Mouse (Mus musculus) CD4-positive, CD25-positive, alpha-beta regulatory T cell, adult 2 months (primary cell): ENCODE measurements at regions not wholly inside any gene's neighbourhood (a gene's known extent, or its start where the extent isn't known, plus 50 kb on each side); places are given as distances from the start of the nearest gene placed in this dataset.
"Not testable (repeated sequence)": the region's sequence is repeated elsewhere in the genome, so short reads cannot be mapped to it uniquely, and the experiment has no call there.

ENCODE experiments used
- DNase-seq: peaks from one replicate; pipeline ENCODE4 v3.0.0-alpha.2; 2012; ENCODE audit warnings: low read depth, low spot score

DNA sequence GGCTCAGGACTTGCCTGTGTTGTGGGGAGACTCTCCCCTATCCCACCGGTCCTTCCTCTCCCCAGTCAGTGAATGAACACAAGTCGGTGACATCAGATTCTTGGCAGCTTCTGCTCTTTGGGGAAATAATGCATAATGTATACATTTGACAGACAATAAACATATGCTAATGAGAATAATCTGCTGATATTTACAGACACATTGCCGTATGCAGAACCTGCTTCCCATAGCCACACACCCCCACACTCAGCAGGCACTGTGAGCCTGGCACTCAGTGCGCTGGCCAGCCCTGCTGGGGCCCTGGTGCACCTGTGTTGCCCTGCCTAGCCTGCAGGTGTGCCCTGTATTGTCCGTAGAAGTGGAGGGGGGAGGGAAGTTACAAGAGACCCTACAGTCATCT, 215.5 kb downstream of the Matn1 start:
- DNase-seq, result no peak

DNA sequence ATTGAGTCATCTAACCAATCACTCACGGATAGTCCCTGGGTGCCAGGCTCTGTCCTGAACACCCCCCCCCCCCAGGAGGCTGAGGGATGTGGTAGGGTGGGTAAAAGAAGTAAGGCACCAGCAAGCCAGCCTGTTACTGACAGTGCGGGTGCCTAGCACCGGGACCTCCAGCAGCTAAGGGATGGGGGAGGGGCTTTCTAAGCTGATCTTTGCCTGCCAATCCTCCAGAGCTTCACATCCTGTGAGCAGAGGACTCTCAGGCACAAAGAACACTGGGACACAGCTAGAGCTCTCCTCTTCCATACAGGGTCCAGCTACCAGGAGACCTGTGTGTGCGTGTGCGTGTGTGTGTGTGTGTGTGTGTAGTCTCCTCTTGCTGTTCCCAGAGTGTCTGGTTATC, 215.9 kb downstream of the Matn1 start:
- DNase-seq, result no peak

DNA sequence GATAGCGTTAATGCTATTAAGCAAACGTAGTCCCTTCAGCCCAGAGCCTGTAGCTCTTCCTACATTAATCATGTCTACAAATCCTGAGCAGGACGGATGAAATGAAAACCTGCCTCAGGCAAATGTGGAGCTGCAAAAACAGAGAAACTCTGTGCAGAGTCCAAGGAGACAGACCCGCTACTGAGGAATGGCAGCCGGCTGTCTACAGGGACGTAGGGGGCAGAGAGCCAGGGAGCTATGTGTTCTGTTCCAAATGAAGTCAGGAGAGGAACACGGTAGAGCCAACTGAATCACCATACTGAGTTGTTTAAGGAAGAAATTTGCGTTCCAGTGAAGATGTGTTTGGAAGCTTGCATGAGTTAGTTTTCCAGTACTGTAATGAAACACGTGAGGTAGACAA, 217.3 kb downstream of the Matn1 start:
- DNase-seq, result no peak

DNA sequence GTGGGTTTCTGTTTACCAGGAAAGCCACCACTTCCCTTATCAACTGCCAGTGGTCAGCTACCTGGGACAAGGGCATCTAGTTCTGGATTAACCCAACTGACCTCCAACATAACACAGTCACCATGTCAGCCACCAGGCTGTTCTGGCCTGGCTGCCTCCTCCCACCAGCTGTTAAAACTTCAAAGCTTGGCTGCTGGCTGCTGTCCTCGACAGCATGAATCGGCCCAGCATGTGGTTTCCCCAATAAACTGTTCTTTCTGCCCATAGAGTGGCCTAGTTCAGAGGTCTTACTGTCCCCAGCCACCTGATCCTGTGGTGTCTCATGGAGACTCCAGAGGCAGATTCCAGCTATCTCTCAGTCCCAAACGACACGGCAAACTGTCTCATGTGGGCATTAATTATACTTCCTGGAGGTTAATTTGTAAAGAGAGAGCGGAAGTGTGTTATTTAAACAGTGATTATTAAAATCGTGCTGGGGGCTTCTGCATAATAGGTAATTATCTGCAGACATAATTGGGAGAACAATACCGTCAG, 219.7 kb downstream of the Matn1 start:
- DNase-seq, result no peak

DNA sequence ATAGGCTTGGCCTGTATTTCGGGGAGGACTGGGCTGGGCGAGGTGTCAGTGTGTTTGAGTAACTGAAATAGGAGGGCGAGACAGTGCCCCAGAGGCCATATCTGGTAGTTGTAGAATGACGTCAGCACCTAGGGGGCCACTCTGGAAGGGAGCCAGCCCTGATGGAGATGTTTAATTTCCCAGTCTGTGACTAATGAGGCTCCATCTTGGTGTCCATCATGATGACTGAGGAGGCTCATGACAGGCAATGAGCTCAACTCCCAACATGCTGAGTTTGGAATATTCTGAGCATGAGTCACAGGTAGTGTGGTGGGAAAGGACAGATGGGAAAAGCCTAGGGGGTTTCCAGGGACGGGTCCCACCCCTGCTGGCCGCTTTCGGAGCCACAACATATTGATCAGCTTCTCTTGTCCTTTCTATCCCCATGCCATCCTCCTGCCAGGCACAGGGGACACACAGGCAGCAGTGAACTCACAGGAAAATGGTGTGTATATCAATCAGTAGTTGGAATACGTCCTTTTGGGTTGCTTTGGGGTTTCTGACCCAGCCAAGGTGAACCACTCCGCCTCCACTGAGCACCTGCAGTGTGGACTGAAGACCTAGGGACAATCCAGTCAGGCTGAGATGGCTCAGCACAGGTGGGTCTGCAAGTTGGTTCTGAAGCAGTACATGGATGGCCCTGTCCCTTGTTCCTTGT, 222.5 kb downstream of the Matn1 start:
- DNase-seq, result no peak

DNA sequence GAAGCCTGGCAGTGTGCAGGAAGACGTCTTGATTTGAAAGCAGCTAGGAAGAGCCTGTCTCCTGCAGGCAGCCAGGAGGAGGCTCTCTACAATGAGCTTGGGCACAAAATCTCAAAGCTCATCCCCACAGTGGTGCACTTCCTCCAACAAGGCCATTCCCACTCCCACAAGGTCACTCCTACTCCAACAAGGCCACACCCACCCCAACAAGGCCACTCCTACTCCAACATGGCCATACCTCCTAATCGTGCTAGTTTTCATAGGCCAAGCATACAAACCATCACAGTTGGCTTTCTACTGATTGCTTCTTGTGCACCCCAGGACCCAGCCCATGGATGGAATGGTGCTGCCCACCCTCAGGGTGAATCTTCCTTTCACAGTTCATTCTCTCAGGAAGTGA, 223.7 kb downstream of the Matn1 start:
- DNase-seq, result no peak

DNA sequence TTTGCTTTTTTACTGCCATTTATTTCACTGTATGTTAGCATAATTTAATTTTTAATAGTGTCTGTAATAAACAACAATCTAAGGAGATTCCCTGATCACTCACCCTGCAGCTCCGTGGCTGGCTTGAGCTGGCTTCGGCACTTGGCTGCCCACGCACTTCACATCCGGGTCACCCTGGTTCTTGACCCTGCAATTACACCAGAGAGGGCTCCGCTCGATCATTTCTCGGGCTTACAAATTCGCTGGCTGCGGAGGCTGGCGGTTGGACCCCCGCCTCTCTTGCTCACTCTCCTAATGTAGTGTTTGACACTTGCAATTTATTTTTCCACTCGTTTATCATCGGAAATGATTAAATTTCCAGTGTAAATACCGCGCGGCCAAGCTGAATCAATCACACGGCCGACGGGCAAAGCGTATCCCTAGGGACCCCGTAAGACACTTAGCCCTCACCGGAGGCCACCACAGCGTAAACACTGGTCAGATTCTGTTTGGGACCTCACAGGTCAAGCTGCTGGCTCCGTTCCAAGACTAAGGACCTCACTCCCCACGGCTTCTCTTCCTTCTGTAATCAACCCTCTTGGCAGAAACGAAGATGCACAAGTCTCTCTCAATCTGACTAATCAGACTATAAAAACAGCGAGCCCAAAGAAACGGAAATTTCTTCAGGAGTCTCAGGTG, 229.7 kb downstream of the Matn1 start:
- DNase-seq, result no peak

DNA sequence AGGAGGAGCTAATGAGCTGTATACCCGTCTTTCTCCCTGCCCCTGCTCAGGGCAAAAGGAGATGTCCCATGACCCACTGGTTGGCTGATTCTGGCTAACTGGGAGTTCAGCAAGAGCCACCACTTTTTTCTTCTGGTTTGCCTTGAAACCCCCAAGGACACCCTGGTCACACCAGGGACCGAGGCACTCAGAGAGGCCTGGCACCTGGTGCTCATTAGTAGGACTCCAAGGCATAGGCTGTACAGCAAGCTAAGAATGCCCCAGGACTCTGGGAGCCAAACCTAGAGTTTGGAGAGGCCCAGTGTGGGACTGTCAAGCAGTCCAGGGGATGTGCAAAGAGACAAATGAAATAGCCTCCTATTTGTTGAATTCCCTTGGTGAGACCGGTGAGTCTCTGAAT, 232.5 kb downstream of the Matn1 start:
- DNase-seq, result no peak

DNA sequence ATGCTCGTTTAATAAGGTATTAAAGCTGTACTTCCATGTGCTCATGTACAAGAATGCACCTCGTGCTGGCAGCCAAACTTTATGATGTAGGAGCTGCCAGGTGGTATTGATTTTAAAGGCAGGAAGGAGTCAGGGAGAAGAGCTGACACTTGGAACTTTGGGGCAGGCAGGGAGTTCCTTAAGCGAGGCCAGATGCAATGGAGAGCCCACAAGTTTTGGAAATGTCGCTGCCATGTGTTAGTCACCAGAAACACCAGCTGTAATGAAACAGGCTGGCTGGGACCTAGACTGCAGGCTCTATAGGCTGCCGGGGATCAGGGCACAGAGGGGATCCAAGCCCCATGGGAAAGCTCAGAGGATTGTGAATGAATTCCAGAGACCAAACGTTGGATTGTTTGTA, 233.7 kb downstream of the Matn1 start:
- no peak for DNase-seq

DNA sequence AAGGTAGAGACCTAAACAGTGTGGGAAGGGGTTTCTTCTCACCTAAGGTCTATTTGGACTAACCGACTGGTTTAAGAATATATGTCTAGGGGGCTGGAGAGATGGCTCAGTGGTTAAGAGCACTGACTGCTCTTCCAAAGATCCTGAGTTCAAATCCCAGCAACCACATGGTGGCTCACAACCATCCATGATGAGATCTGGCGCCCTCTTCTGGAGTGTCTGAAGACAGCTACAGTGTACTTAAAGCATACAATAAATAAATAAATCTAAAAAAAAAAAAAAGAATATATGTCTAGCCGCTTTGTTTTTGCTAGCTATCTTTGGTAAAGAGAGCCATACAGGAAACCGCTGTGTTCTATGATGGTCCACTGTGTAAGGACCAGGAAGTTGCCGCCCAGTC, 234.5 kb downstream of the Matn1 start:
- DNase-seq, result not testable (repeated sequence)

DNA sequence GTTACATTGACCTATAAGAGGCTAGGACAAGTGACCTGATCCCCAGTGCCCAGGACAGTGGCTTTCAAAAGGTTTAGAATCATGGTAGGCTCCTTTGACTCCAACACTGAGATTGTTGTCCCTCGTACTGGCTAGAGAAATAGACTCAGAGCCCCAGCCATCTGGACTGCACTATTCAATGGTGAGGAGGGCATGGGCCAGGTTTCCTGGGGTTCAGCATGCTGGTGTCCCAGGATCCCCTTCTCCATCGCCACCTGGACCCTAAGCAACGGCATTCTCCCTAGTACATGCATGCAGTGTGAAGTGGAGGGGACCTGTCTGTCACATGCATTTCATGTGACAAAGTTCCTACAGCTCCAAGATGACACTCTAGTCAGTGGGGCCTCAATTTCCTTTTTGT, 243.9 kb downstream of the Matn1 start:
- DNase-seq, result no peak

DNA sequence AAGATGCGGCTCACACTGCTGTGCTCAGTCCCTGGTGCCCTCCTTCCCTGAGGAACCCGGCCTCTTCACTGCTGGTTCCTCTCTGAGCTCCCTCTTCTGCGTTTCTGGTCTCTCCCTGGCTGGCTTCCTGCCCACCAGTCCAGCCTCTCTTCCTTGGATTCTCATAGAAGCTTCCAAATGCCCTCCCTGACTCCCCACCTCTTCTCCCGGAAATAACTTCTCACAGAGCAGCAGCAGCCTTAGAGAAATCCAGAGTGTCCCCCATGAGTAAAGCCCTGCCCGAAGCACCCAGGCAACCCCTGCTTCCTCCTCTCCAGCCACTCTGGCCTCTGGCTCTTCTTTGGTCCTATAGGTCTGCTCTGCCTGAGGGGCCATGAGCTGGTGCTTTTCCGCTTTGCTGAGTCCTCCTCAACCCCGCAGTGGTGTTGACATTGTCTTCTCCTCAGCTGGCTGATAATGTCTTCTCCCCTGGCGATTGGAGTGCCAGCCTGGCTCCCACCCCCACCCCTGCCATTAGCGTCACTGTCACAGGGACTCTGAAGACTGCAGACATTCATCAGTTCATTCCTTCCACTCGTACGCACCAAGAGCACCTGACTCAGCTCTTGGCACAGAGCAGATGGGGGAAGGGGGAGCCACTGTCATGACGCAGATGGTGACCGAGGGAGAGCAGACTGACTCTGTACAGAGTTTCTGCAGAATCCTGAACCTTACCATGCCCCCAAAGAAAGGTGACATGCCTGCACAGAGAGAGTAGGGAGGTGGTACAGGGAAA, 247.1 kb downstream of the Matn1 start:
- DNase-seq, result no peak

DNA sequence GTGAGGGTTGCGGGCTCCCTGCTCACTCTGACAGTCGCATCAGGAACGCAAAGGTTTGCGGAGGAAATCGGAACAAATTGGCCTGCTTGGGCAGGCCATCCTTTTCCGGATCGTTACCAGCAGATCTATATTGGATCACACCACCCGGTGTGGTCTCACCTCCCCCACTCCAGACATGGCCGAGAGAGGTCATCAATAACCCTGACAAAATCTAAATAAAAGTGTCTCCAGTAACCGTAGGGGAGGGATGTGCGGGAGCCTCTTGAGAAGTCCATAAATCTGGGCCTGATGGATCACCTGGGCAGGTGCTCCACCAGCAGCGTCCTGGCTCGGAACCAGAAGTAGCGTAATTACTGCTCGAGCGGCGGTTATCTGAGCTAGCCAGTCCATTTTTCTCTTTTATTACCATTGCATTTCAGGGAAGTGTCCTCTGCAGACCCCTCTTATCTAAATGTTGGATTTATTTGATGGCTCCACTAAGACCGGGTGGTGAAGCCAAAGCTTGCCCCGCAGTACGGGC, 249.8 kb downstream of the Matn1 start:
- DNase-seq, result no peak

DNA sequence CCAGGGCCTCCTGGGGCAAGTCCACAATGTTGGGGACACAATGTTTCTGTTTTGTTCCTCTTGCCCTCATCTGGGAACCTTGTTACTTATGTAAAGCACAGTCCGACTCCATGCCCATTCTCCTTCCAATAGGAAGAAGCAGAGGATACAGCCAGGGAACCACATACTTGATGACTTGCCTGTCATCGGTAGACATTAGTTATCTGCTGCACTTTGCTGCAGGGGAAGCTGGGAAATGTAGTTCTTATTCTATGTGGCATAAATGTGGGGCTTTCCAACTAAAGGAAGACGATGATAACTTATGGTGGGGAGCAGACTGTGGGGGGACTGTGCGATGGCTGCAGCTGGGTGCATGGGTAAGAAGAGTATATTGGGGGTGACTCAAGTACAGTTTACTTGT, 252.0 kb downstream of the Matn1 start:
- no peak for DNase-seq

DNA sequence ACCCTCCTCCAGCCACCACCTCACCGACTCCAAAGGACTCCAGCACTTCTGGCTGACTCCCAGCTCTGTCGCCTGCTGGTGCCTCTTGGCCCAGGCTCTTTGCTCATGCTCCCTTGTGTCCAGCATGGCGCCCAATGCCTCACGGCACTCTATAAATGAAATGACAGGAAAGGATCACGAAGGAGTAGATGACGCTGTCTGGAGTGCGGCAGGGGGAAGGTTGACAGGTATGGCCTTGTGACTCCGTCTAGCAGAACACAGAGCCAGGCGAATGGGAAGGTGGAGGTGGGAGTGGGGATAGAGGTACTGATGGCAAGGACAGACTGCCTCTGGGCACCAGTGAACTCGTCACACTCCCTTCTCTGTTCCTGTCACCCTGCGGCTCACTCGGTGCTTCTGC, 259.5 kb downstream of the Matn1 start:
- DNase-seq, result no peak

DNA sequence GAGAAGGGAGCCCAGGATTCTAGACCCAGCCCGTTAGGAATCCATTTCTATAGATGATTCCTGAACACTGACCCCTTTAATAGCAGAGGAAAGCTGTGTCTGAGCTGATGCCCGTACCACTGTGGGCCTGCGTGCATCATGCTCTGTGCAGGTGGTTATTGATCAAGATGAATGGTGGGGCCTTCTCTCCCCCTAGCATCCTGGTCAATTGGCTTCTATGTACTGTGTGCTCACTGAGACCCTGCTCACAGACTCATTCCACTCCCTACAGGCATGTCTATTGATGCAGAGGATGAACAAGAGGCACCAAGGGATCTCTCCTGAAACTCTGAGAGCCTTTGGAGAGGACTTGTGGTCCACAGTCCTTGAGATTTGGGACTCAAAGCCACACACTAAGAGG, 260.5 kb downstream of the Matn1 start:
- no peak for DNase-seq

DNA sequence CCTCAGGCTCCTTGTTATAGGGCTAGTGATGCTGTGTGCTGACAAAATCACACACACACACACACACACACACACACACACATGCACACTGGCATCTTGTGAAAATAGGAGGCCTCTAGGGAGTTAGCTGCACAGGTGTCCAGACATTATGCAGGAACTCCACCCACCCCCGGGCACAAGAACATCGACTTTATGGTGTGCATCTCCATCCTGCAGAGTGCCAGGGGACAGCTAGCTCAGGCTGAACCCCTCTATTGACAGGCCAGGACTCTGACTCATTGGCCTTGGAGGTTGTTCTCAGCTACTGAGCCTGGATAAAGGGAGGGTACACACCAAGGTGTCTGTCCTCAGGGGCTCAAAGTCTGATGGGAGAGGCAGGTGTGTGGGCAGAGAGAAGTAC, 260.9 kb downstream of the Matn1 start:
- no peak for DNase-seq

DNA sequence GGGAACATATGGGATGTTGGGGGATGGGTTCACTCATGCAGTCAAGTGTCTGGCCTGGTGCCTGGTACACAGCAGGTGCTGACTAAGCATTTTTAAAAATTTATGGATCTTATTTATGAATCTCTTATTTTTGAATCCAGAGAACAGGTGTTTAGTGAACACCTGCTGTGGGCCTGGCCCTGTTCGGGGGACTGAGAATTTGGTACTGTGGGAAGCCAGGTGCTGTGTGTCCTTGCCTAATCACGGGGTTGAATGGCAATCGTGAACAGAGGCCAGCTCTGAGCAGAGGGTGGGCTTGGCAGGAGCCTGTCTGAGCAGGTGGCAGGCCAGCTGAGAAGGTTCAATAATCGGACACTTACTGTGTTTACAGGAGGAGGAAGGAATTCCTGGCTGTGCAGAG, 261.5 kb downstream of the Matn1 start:
- DNase-seq, result no peak

DNA sequence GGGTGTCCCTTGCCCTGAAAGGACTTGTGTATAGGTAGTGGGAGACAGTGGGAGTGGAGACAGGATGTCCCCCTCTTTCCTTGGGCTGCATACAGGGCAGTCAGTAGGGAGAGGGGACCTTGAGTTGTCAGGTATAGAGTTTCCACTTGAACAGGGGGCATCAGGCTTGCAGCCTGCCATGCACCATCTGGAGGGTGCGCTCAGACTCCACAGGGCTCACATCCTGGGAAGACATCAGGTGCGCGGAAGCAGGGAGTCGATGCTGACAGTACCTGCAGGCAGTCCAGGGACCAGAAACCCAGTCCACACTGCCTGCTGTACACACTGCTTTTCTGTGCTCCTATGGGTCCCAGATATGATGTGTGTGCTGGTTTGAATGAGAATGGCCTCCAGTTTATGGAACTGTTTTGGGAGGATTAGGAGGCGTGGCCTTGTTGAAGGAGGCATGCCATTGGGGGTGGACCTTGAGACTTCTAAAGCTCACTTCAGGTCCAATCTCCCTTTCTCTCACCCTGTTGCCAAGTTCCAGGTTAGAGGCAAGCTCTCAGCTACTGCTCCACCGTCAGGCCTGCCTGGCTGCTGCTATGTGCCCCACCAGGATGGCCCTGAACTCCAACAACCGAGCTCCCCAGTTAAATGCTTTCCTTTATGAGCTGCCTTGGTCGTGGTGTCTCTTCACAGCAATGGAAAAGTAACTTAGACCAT, 262.1 kb downstream of the Matn1 start:
- DNase-seq, result no peak

DNA sequence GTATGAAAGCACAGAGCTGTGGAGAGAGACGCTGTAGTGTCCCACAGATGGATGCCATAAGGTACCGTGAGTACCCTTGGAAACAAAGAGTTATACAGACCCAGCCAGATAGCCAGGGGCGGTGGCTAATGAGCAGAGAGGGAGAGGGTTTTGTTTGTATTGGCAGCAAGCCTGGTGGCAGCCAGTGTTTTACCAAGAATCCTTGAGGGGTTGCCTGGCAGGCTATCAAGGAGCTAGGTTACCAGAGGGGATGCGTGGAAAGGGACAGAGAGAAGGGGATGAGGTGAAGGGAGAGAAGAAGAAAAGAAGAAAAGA, 262.7 kb downstream of the Matn1 start:
- no peak for DNase-seq

DNA sequence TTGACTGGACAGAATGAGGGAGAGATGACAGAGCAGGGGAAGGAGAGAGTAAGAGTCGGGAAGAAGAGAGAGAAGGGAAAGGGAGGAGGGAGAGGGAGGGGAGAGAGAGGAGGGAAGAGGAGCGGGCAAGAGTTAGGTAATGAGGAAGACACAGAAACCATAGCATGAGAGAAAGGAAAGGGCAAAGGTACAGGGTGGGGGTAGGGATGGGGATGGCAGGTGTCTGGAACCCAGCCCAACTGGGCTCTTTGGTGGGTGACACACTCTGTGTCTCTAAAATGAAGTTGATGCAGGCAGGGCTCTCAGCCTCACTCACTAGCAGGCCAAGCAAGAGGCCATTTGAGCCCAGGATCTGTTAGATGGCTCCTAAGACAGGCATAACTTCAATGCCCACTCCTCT, 263.1 kb downstream of the Matn1 start:
- no peak for DNase-seq

DNA sequence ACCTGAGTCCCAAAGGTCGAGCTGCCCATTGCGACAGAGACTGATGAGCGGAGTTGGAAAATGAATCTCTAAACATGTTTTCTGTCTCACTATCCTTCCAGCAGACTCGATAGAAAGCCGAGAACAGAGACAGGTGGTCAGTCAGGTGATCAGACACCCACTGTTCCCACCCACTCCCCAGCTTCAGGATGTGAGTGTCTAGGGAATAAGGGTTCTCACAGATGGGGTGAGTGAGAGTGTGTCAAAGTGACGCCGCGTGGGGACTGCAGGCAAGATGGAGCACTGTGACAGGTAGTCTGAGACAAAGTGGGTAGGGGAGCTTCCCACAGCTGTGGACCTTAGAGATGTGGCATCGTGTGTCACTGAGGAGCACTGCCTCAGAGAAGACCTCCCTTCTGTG, 264.0 kb downstream of the Matn1 start:
- no peak for DNase-seq
